Mouse (Mus musculus) megakaryocyte progenitor cell, adult 5-6 weeks (primary cell): Measurements from ENCODE around the gene Il4i1. TPM values are rescaled to one million over a fixed set of nuclear protein-coding genes. Genes with fewer than 3 reads are reported as not detected.
"Not testable (repeated sequence)": the region's sequence is repeated elsewhere in the genome, so short reads cannot be mapped to it uniquely, and the experiment has no call there.

ENCODE experiments used
- ATAC-seq: replicated peaks from 2 replicates; pipeline ENCODE4 v1.8.0; 2016; ENCODE audit warnings: mild to moderate bottlenecking, moderate TSS enrichment, inconsistent platforms; ENCODE audit not compliant: poor library complexity
- total RNA-seq, 2 experiments: library from RNA; stranded (forward) in 1 of 2; stranded (reverse) in 1 of 2; fragments of 157-497, 149-512 nt in 1 of 2; fragments of 200-1000 nt in 1 of 2; gene quantifications; 2 replicates each; pipeline versions ENCODE4 v1.2.3 to v1.2.4; 2015 to 2017

Il4i1 gene
- total RNA-seq, 2 experiments from 2014 or later = 0.25 to 1.0 TPM

DNA sequence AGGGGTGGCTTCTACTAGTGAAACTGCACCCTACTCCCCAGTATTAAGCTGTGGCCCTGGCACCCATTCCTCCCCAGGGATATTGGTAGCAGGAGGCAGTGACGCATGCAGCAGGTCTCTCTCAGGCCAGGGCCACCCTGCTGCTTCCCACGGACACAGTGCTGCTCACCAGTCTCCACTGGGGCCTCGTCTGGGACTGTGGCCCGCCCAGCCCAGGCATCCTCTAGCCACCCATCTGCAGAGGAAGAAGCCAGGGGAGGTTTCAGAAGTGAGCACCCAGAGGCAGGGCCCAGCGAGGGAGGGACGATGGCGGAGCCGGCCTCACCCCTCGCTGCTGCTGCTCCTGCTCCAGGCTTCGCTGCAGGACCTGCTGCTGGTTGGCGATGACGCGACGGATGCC is 47.0 kb downstream of the Il4i1 start:
- no peak for ATAC-seq

DNA sequence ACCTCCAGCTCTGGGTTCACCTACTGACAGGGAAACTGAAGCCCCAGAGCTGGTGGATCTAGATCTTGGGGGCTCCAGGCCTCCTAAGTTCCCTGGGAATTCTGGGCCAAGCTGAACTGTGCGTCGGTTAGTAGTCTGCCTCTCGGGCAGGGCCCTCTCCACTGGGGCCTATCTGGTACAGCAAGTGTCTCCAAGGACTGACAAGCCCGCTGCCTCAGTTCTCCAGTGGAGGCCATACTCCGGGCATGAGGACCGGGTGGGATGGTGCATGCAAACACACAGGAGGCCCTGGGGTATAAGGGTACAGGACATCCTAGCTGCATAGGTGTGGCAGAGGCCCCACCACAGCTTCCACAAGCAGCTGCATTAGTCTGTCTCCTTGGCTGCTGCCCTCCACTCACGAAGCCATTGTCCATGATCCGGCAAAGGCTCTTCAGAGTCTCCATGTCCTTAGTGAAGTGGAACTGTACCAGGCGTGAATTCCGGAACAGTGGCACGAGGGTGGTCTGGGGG is 47.9 kb downstream of the Il4i1 start:
- ATAC-seq = no peak

DNA sequence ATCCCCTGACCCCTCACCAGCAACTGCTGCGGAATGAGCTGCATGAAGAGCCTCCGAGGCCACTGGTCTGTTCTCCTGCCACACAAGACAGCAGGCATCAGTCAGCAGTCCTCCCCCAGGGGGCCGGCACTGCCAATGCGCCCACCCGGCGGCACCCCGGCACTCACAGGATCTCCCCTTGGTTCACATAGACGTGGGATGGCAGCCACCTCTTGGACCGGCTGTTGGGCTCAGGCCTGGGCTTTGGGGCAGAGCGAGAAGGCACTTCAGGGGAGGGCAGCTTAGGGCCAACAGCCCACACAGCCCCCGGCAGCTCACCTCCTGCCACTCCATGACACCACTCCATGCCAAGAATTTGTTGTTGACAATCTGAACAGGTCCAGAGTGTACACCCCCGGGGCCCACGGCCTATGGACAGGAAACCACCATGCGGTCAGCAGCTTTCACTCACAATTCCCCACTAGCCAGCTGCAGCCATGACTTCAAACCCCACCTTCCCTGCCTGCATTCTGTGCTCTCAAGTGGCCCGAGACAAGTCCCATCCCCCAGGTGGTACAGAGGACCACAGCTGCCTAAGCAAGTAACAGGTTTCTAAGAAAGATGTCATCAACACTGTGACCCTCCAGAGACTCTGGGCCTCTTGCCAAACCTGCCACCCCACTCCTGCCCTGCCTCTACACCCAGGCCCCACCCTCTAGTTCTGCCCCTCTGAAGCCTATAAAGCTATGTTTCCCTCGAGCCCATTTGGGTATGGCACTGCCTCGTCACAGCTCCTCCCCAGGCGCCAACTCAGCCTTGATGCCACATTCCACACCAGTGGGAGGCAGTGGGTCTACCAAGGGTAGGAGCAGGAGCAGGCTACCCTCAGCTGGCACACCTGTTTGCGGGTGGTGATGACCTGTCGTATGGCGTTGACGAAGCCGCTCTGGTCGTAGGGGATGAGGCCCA is 48.7 kb downstream of the Il4i1 start:
- 0 out of 2 replicates have a peak, but pooled peaks have one; percentile 3 for ATAC-seq

DNA sequence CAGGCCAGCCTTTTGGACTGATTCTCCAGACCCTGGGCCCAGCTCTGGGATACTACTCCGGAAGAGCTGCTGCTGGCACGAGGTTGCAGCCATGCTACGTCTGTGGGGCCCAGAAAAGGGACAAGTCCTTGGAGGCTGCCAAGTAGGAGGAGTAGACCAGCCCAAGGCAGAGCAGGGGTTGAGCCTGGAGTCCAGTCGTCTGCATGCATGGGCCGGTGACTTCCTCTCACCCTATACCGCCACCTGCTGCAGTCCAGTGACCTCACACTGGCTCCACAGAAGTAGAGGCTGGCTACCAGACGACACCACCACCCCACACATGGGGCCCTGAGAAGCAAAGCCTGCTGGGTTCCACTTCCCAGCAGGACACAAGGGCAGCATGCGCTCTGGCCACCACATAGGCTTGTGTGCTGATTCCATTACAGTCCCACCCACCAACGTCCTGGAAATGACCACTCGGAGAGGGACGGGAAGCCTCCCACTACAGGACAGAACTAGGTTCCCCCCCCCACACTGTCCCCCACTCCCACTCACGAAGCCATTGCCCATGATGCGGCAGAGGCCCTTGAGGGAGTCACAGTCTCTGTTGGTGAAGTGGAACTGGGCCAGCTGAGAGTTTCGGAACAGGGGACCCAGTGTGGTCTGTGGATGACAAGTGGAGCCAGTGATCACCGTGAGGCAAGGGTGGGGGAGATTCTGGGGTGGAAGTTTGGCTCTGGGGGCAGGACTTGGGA is 50.3 kb downstream of the Il4i1 start:
- ATAC-seq = peak; percentile 40

DNA sequence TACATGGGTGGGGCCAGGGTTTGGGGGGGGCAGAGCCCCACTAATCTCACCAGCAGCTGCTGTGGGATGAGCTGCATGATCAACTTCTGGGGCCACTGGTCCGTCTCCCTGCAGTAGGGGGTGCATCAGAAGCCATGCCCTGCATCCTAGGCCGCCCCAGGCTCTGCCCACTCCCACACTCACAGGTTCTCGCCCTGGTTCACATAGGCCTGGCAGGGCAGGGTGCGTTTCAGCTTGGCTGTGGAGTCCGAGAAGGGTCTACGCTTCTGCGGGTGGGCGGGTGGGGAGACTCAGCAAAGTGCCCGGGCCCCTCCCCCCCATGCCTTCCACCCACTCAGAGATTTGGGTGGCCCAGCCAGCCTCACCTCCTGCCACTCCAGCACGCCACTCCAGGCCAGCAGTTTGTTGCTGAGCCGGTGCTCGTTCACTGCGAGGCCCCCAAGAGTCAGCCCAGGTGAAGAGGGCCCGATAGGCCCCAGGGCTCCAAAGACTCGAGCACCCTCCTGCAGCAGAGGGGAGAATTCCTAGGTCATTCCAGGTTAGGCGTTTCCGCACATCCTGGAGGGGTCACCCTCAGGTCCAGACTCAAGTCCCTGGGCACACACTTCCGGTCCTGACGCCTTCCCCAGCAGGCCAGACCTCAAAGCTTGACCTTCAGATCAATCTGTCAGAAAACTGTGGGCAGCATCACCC is 51.0 kb downstream of the Il4i1 start:
- no peak for ATAC-seq

- no peak for ATAC-seq
These were observed 51.6 kb downstream of the Il4i1 start for GRCm38 (mm10) chr7:44867802-44868201.

GRCm38 (mm10) chr7:44868465-44868864 is 52.3 kb downstream of the Il4i1 start:
- ATAC-seq = no peak

DNA sequence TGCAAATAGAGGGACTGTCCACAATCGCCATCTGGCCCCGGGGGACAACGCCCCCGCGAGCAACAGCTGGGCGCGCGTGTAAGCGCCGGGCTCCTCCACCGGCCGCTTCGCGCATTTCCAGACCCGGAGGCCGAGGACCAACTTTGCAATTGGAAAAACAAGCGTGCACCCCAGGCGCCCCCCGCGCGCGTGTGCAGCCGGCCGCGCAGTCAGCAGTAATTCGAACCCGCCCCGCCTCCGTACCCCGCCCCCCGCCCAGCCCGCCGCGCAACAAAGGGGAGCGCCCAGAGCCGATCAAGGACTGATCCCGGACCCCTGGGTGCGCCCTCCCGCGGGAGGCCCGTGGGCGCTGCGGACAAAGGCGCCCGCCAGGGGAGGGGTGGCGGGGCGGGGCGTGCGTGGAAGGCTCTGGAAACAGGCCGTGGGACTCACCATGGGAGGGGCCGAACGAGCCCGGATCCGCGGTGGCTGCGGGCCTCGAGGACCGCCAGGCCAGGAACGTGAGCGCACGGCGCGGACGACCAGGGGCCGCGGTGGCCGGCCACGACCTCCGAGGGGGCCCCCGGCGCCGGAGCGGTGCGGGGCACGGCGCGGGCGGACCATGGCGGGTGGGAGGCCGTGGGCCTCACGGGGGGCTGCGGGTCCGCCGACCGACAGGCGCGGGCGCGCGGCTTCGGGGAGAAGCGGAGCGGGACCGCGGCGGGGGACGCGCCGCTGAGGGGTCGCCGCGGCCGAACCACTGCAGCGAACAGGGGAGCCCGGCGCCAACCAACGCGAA is 52.9 kb downstream of the Il4i1 start:
- no peak for ATAC-seq

- peak; percentile 81 for ATAC-seq
These were observed 53.7 kb downstream of the Il4i1 start, which contains the start of gene Ptov1 for GRCm38 (mm10) chr7:44869697-44870528. Gene Ptov1, minus strand, starts transcription at chr7:44869788.

DNA sequence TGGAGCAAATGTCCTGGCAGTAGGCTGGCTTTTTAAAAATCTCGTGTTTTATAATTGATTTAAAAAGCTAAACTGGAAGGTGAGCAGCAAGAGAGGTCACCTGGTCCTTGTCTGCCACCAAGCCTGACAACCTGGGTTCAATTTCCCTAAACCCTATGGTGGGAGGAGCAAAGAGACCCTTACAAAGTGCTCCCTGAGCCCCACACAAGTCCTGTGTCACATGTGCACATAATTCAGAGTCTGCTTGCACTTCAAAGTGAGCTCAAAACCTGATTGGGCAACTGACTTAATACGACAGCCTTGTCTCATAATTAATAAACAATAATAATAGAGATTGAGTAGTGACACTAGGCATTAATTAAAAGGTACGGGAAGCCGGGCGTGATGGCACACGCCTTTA is 54.4 kb downstream of the Il4i1 start:
- ATAC-seq = no peak

DNA sequence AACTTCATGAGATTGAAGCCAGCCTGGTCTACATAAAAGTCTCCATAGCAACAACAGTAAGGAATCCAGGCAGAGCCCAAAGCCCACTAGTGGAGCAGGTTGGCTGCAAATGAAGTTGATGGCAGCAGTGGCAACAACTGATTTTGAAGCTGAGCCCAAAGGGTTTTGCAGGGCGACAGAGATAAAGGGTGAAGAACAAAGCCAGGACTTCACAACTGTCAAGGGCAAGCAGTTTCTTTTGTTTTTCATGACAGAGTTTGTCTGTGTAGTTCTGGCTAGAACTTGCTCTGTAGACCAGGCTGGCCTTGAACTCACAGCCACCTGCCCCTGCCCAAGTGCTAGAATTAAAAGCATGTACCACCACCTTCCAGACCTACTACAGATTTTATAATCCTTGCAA is 55.0 kb downstream of the Il4i1 start:
- ATAC-seq = no peak

GRCm38 (mm10) chr7:44871774-44872173 is 55.6 kb downstream of the Il4i1 start:
- not testable (repeated sequence) for ATAC-seq

GRCm38 (mm10) chr7:44877833-44878232 is 61.6 kb downstream of the Il4i1 start:
- ATAC-seq = no peak

- ATAC-seq = no peak
These were observed 66.8 kb downstream of the Il4i1 start for GRCm38 (mm10) chr7:44883036-44883435.

DNA sequence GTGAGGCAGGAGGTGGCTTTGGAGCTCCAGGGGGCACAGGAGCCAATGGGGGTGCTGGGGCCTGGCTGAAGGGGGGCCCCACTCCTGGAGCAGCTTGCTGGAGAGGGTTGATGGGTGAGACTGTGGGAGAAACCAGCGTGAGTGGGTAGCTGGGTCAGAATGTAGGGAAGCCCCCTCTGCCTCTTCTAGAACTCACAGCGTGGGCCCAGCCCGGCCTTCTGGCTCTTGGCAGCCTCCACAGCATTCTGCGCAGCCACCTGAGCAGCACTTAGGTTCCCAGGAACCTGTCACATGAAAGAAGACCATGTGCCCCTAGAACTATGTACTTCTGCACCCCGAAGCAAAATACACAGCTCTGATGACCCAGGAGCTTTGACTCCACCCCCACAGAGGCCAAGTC is 68.5 kb downstream of the Il4i1 start:
- no peak for ATAC-seq

GRCm38 (mm10) chr7:44886964-44887363 is 70.8 kb downstream of the Il4i1 start:
- ATAC-seq = peak; percentile 69

GRCm38 (mm10) chr7:44888256-44889105 is 72.3 kb downstream of the Il4i1 start:
- ATAC-seq = no peak

DNA sequence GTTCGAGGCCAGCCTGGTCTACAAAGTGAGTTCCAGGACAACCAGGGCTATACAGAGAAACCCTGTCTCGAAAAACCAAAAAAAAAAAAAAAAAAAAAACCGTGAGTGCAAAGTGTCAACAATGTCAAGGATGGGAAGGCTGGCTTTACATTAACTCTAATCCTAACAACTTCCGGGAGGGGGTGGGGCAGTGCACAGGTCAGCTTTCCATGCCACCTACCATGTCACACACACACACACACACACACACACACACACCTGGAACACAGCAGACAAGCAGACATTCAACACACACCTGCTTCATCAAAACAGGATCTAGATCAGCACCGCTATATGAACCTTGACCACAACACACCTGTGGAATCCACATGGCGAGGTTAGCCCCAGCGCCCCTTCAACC is 74.0 kb downstream of the Il4i1 start:
- no peak for ATAC-seq
